Comparison of ENCODE assay signal across 8 mouse cellular contexts in the genomic region with DNA sequence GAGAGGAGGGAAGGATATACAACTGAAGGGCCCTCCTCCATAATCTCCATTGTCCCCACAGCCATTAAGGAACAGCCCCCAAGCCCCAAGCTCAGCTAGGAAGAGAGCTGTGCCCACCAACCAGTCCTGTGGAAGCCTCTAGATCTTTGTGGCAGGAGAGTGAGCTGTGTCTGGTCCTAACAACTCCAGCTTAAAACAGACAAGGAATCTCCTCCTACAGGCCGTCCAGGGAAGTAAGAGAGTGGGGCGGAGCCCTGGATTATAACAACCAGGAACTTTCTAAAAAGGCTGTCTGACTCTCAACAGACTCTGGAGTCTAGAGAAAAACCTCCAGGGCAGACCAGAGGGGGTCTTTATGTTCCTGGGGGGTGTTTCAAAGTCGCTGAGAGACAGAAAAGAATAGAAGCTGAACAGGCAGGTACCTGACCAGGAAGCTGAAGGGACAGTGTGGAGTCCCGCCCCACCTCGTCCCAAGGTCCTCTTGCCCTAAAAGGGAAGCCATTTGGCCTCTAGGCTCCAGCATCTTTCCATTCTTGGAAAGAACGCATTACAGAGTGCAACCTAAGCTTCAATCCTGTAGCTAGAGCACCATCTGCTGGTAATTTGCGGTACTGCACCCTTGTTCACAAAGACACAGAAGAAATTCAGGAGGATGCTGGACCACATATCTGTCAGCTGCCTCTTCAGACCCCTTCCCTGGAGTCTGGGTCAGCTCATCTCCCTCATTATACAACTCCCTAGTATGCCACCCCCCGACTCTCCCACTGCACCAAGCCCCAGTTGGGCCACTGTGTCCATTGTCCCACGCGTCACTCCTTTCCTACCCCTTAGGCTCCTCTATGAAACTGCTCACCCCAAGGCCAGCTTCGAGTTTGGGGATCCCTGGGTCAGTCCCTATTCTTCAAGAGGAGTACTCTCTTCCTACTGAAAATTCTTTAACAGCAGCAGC. TPM values are rescaled to one million over a fixed set of nuclear protein-coding genes. Genes with fewer than 3 reads are reported as not detected.
DNase-seq lines count a peak whose midpoint lies in the region; ATAC-seq and TF ChIP-seq lines count a peak whose summit lies in the region.

No protein-coding gene starts in this region.

- peak; percentile 95 for TF ChIP-seq CTCF in intestine, postnatal 0 days (IDR thresholded peaks at IDR 0.05; ENCODE audit: low read depth)

- peaks cover 10% of the 10 kb centered on the region for H3K4me1 ChIP-seq in intestine, postnatal 0 days (replicated peaks; ENCODE audit: control insufficient read depth, insufficient read depth, low read length)
- no peaks in the 10 kb centered on the region for H3K4me1 ChIP-seq in midbrain, embryonic 14.5 days (ENCODE audit: control insufficient read depth, insufficient read depth, low read length)

- H3K27me3 ChIP-seq in intestine, postnatal 0 days (replicated peaks; ENCODE audit: control insufficient read depth, insufficient read depth, low read length): no peaks in the 10 kb centered on the region
- no peaks in the 10 kb centered on the region for H3K27me3 ChIP-seq in midbrain, embryonic 14.5 days (ENCODE audit: control insufficient read depth, insufficient read depth, low read length)

- intact Hi-C loops in left cerebral cortex, postnatal 25 days (cut with DNase I): loop anchor here (1.0 to 10.0 kb wide), 5 partner anchors 82 to 900 kb away; no protein-coding TSS in a partner anchor

- H3K4me3 ChIP-seq in intestine, postnatal 0 days (ENCODE audit: low read depth, low read length): no peak overlapping the region
- no peak overlapping the region for H3K4me3 ChIP-seq in midbrain, embryonic 14.5 days (replicated peaks; ENCODE audit: low read depth, low read length)

- DNase-seq in cerebellum, adult 11 months: peak; percentile 68
- peak; percentile 94 to 97 for DNase-seq in cerebellum, postnatal 10 days
- peak; percentile 63 to 93 for DNase-seq in frontal cortex, postnatal 14 days (ENCODE audit: low spot score in 2 of 2)
- DNase-seq in left cerebral cortex, postnatal 25 days (ENCODE audit: low spot score in 2 of 2): peak; percentile 85 to 88
- DNase-seq in midbrain, embryonic 14.5 days: peak; percentile 96
- DNase-seq in spleen, adult 12 weeks (ENCODE audit: low spot score): peak; percentile 67

- H3K9ac ChIP-seq in intestine, postnatal 0 days (ENCODE audit: low read depth, low read length): no peak overlapping the region
- no peak overlapping the region for H3K9ac ChIP-seq in midbrain, embryonic 14.5 days (replicated peaks; ENCODE audit: low read length)

- WGBS in intestine, postnatal 0 days: 21% methylated on average over 11 of the region's 11 CpGs
- 22% methylated on average over 11 of the region's 11 CpGs for WGBS in midbrain, embryonic 14.5 days

- no peak overlapping the region for H3K4me2 ChIP-seq in intestine, postnatal 0 days (replicated peaks; ENCODE audit: low read depth)
- no peak overlapping the region for H3K4me2 ChIP-seq in midbrain, embryonic 14.5 days (ENCODE audit: low read length)

- no peak; the same call in 1 of the 2 replicates for ATAC-seq in cerebellum, adult (ENCODE audit: insufficient number of reproducible peaks, low FRiP score, low TSS enrichment)
- ATAC-seq in intestine, postnatal 0 days: 0 out of 2 replicates have a peak, but pooled peaks have one; percentile 34
- ATAC-seq in midbrain, embryonic 14.5 days (ENCODE audit: low FRiP score, low TSS enrichment): peak; percentile 34; the same call in 1 of the 2 replicates

- H3K36me3 ChIP-seq in intestine, postnatal 0 days (ENCODE audit: control insufficient read depth, insufficient read depth): no peaks in the 10 kb centered on the region
- no peaks in the 10 kb centered on the region for H3K36me3 ChIP-seq in midbrain, embryonic 14.5 days (ENCODE audit: control insufficient read depth, insufficient read depth, low read length)

- no peaks in the 10 kb centered on the region for H3K9me3 ChIP-seq in intestine, postnatal 0 days (ENCODE audit: control insufficient read depth)
- H3K9me3 ChIP-seq in midbrain, embryonic 14.5 days (ENCODE audit: control insufficient read depth, low read length): no peaks in the 10 kb centered on the region

- H3K27ac ChIP-seq in intestine, postnatal 0 days (ENCODE audit: low read depth, low read length): no peak overlapping the region
- no peak overlapping the region for H3K27ac ChIP-seq in midbrain, embryonic 14.5 days (replicated peaks; ENCODE audit: low read depth, low read length)

RNA-seq across cellular contexts. Expression of gene Krt42, which starts 12.2 kb away (rescaled TPM):
- polyA plus RNA-seq in intestine, postnatal 0 days (2015; fragmentation: Nextera tagmentation; extraction: Ambion mirVana): 0.12 and 0.18 TPM in 2 replicates
- total RNA-seq in left cerebral cortex, postnatal 25 days (2021): not detected
- not detected in 2 replicates for polyA plus RNA-seq in midbrain, embryonic 14.5 days (2014; fragmentation: Nextera tagmentation; extraction: Ambion mirVana)

RNA-seq across cellular contexts. Expression of gene Krt17, which starts 21.0 kb away (rescaled TPM):
- polyA plus RNA-seq in intestine, postnatal 0 days (2015; fragmentation: Nextera tagmentation; extraction: Ambion mirVana): 5.3 and 7.8 TPM in 2 replicates
- total RNA-seq in left cerebral cortex, postnatal 25 days (2021): under 1 TPM in 1 of 2 experiments, not detected in 1; 0.30 TPM
- not detected in 2 replicates for polyA plus RNA-seq in midbrain, embryonic 14.5 days (2014; fragmentation: Nextera tagmentation; extraction: Ambion mirVana)

RNA-seq across cellular contexts. Expression of gene Krt16, which starts 33.2 kb away (rescaled TPM):
- not detected in 2 replicates for polyA plus RNA-seq in intestine, postnatal 0 days (2015; fragmentation: Nextera tagmentation; extraction: Ambion mirVana)
- not detected for total RNA-seq in left cerebral cortex, postnatal 25 days (2021)
- not detected in 2 replicates for polyA plus RNA-seq in midbrain, embryonic 14.5 days (2014; fragmentation: Nextera tagmentation; extraction: Ambion mirVana)

RNA-seq across cellular contexts. Expression of gene Eif1, which starts 37.8 kb away (rescaled TPM):
- polyA plus RNA-seq in intestine, postnatal 0 days (2015; fragmentation: Nextera tagmentation; extraction: Ambion mirVana): 1,650 and 1,730 TPM in 2 replicates
- total RNA-seq in left cerebral cortex, postnatal 25 days (2021): 100 to 1,000 TPM; 820 to 888 TPM
- 1,318 and 1,476 TPM in 2 replicates for polyA plus RNA-seq in midbrain, embryonic 14.5 days (2014; fragmentation: Nextera tagmentation; extraction: Ambion mirVana)

RNA-seq across cellular contexts. Expression of gene Gast, which starts 52.3 kb away (rescaled TPM):
- 1.1 and 5.0 TPM in 2 replicates for polyA plus RNA-seq in intestine, postnatal 0 days (2015; fragmentation: Nextera tagmentation; extraction: Ambion mirVana)
- total RNA-seq in left cerebral cortex, postnatal 25 days (2021): not detected
- 0.93 and 1.3 TPM in 2 replicates for polyA plus RNA-seq in midbrain, embryonic 14.5 days (2014; fragmentation: Nextera tagmentation; extraction: Ambion mirVana)
